Mouse (Mus musculus) small intestine, adult 2 months (tissue): ENCODE data around the gene Kpna7. TPM values are rescaled to one million over a fixed set of nuclear protein-coding genes. Genes with fewer than 3 reads are reported as not detected.

Experiments
- H3K27ac ChIP-seq: fragments of 200-500 bp; 2 replicates; pipeline ENCODE4 v1.5.1; 2012; ENCODE audit warnings: low read depth, low read length, control low read depth, inconsistent platforms; ENCODE audit not compliant: insufficient read depth
- H3K27me3 ChIP-seq: fragments of 200-500 bp; 2 replicates; pipeline ENCODE4 v1.6.1; 2012; ENCODE audit warnings: mild to moderate bottlenecking, moderate library complexity, low read length, inconsistent platforms; ENCODE audit not compliant: control insufficient read depth, insufficient read depth
- H3K36me3 ChIP-seq: fragments of 200-500 bp; 2 replicates; pipeline ENCODE4 v1.6.1; 2012; ENCODE audit warnings: mild to moderate bottlenecking, low read length, control low read depth, inconsistent platforms; ENCODE audit not compliant: control insufficient read depth, insufficient read depth
- H3K4me1 ChIP-seq: fragments of 200-500 bp; 2 replicates; pipeline ENCODE4 v1.6.1; 2012; ENCODE audit warnings: low read length, inconsistent platforms, mixed read lengths; ENCODE audit not compliant: control insufficient read depth, insufficient read depth, insufficient read length
- H3K4me3 ChIP-seq: fragments of 200-500 bp; 2 replicates; pipeline ENCODE4 v1.5.1; 2012; ENCODE audit warnings: low read depth, mild to moderate bottlenecking, control low read depth, inconsistent platforms, low read length, moderate library complexity
- CTCF ChIP-seq: fragments of 200-500 bp; IDR thresholded peaks from 2 replicates; pipeline ENCODE4 v1.5.1; 2012; ENCODE audit warnings: low read depth, mild to moderate bottlenecking, control low read depth, inconsistent platforms, low read length, moderate library complexity, mixed read lengths; ENCODE audit not compliant: insufficient replicate concordance, insufficient read length; ENCODE audit errors: extremely low read depth
- POLR2A ChIP-seq: fragments of 200-500 bp; IDR thresholded peaks from 2 replicates; pipeline ENCODE4 v1.6.1; 2012; ENCODE audit warnings: low read depth, mild to moderate bottlenecking, control low read depth, inconsistent platforms, low read length, moderate library complexity
- WGBS: fragments of 180-500 bp; shearing (Covaris S2); methylation state at CpG from one replicate; pipeline ENCODE4 v1.1.7; 2018; 5-methylcytosine and 5-hydroxymethylcytosine counted together
- polyA plus RNA-seq: library from polyadenylated mRNA; depleted of rRNA; stranded (reverse); fragments of >200 nt; gene quantifications from 2 replicates; pipeline ENCODE4 v1.2.3, GENCODE M21; 2012

The Kpna7 gene
- polyA plus RNA-seq, 1 experiment = not detected

GRCm38 (mm10) chr5:145081866-145082613 lies 1.8 kb downstream of the Kpna7 start:
- Histone ChIP-seq H3K36me3 (0 out of 2 replicates have a peak, but pooled peaks cover 2% of the 10 kb centered on the region), H3K27me3 (no peaks in the 10 kb centered on the region), H3K27ac (no peak overlapping the region), H3K4me1 (peaks cover 4% of the 10 kb centered on the region; the same call in 1 of the 2 replicates), H3K4me3 (no peak overlapping the region)
- WGBS = 74% methylated on average over 10 of the region's 10 CpGs
- TF ChIP-seq POLR2A (no peak), CTCF (no peak)

- Histone ChIP-seq H3K4me1 (no peaks in the 10 kb centered on the region), H3K4me3 (no peak overlapping the region), H3K27ac (no peak overlapping the region), H3K36me3 (no peaks in the 10 kb centered on the region), H3K27me3 (no peaks in the 10 kb centered on the region)
- WGBS = 48% methylated on average over 3 of the region's 3 CpGs
- TF ChIP-seq CTCF = no peak
- TF ChIP-seq POLR2A = no peak
Measured at GRCm38 (mm10) chr5:145075081-145075480, 8.7 kb downstream of the Kpna7 start.

- Histone ChIP-seq H3K36me3 (no peaks in the 10 kb centered on the region), H3K4me3 (no peak overlapping the region), H3K4me1 (no peaks in the 10 kb centered on the region), H3K27me3 (no peaks in the 10 kb centered on the region), H3K27ac (no peak overlapping the region)
- TF ChIP-seq CTCF (peak; percentile 10; the same call in 1 of the 2 replicates), POLR2A (no peak)
- 55% methylated on average over 6 of the region's 6 CpGs for WGBS
Measured at GRCm38 (mm10) chr5:145071342-145071741, 12.5 kb downstream of the Kpna7 start.

GRCm38 (mm10) chr5:145069707-145070106 lies 14.1 kb downstream of the Kpna7 start:
- no peak overlapping the region for H3K4me3 ChIP-seq
- 0% methylated on average over 5 of the region's 5 CpGs for WGBS
- H3K27ac ChIP-seq = no peak overlapping the region
- no peaks in the 10 kb centered on the region for H3K36me3 ChIP-seq
- no peaks in the 10 kb centered on the region for H3K4me1 ChIP-seq
- H3K27me3 ChIP-seq = no peaks in the 10 kb centered on the region
- TF ChIP-seq POLR2A (no peak), CTCF (peak; percentile 81; the same call in 1 of the 2 replicates)

- no peak overlapping the region for H3K4me3 ChIP-seq
- 22% methylated on average over 3 of the region's 3 CpGs for WGBS
- TF ChIP-seq POLR2A (no peak), CTCF (no peak)
Measured at GRCm38 (mm10) chr5:145068863-145069262, 15.0 kb downstream of the Kpna7 start.

GRCm38 (mm10) chr5:145064765-145065340 lies 19.0 kb downstream of the Kpna7 start:
- TF ChIP-seq POLR2A (no peak), CTCF (no peak)
- H3K36me3 ChIP-seq = no peaks in the 10 kb centered on the region
- WGBS = 86% methylated on average over 1 of the region's 1 CpGs
- no peak overlapping the region for H3K4me3 ChIP-seq
- no peaks in the 10 kb centered on the region for H3K27me3 ChIP-seq
- H3K4me1 ChIP-seq = no peaks in the 10 kb centered on the region
- no peak overlapping the region for H3K27ac ChIP-seq

More at GRCm38 (mm10) chr5:145068863-145069262, 15.0 kb downstream of the Kpna7 start:
- no peak overlapping the region for H3K27ac ChIP-seq
- no peaks in the 10 kb centered on the region for H3K27me3 ChIP-seq
- H3K4me1 ChIP-seq = no peaks in the 10 kb centered on the region
- H3K36me3 ChIP-seq = no peaks in the 10 kb centered on the region

- no peak overlapping the region for H3K4me3 ChIP-seq
- H3K27me3 ChIP-seq = no peaks in the 10 kb centered on the region
- TF ChIP-seq POLR2A (no peak), CTCF (no peak)
- no peaks in the 10 kb centered on the region for H3K4me1 ChIP-seq
- WGBS = 60% methylated on average over 2 of the region's 2 CpGs
- H3K36me3 ChIP-seq = no peaks in the 10 kb centered on the region
- H3K27ac ChIP-seq = no peak overlapping the region
Measured at GRCm38 (mm10) chr5:145059524-145059923, 24.3 kb downstream of the Kpna7 start.
